Mouse (Mus musculus) stomach, embryonic 15.5 days (tissue): ENCODE results near the gene Mnd1. TPM values are rescaled to one million over a fixed set of nuclear protein-coding genes. Genes with fewer than 3 reads are reported as not detected.

ENCODE experiments used
- ATAC-seq: fragments of 200-750 bp; cut with Nextera tagmentation; 2 replicates; pipeline ENCODE4 v1.8.0; 2017; ENCODE audit warnings: low read depth, moderate number of reproducible peaks, moderate TSS enrichment; ENCODE audit not compliant: insufficient read depth, low FRiP score
- H3K27ac ChIP-seq: fragments of 300-500 bp; sonication (generic); 2 replicates; pipeline ENCODE4 v1.5.1; 2015; ENCODE audit warnings: mild to moderate bottlenecking, inconsistent platforms
- H3K27me3 ChIP-seq: fragments of 300-500 bp; sonication (generic); replicated peaks from 2 replicates; pipeline ENCODE4 v1.6.1; 2015; ENCODE audit warnings: inconsistent platforms
- H3K36me3 ChIP-seq: fragments of 300-500 bp; sonication (generic); 2 replicates; pipeline ENCODE4 v1.6.1; 2015; ENCODE audit warnings: inconsistent platforms
- H3K4me1 ChIP-seq: fragments of 300-500 bp; sonication (generic); 2 replicates; pipeline ENCODE4 v1.6.1; 2015; ENCODE audit warnings: inconsistent platforms
- H3K4me2 ChIP-seq: fragments of 300-500 bp; sonication (generic); 2 replicates; pipeline ENCODE4 v1.6.1; 2015; ENCODE audit warnings: mild to moderate bottlenecking, inconsistent platforms
- H3K4me3 ChIP-seq: fragments of 300-500 bp; sonication (generic); replicated peaks from 2 replicates; pipeline ENCODE4 v1.5.1; 2015; ENCODE audit warnings: inconsistent platforms
- H3K9ac ChIP-seq: fragments of 300-500 bp; sonication (generic); 2 replicates; pipeline ENCODE4 v1.6.1; 2015; ENCODE audit warnings: inconsistent platforms
- H3K9me3 ChIP-seq: fragments of 300-500 bp; sonication (generic); 2 replicates; pipeline ENCODE4 v1.6.1; 2016; ENCODE audit warnings: inconsistent platforms
- WGBS: fragments of 180-500 bp; shearing (Covaris S2); methylation state at CpG from one replicate; pipeline ENCODE4 v1.1.7; 2015; 5-methylcytosine and 5-hydroxymethylcytosine counted together
- polyA plus RNA-seq: library from polyadenylated mRNA; unstranded; fragments of >200 nt; fragmentation: Nextera tagmentation; extraction: Ambion mirVana; gene quantifications from 2 replicates; pipeline ENCODE4 v1.2.1, GENCODE M21; 2015

Gene Mnd1
- polyA plus RNA-seq, 1 experiment from 2014 or later: 12.7 TPM

DNA sequence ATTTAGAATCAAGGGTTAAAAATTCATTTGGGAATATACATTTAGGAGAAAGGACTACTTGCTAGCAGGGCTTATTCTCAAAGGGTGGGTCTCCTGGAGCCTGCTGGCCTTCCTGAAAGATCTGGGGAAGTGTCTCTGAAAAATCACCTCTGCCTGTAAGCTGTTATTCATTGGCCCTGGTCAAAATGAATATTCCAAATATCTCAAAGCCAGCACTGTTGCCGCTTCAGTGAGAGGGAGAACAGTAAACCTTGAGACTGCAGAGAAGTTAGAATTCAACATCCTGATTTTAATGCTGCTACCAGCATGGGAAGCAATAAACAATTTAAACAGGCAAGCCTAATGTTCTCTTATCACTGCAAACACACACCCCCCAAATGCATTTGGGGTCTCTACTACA lies 117.5 kb downstream of the Mnd1 start:
- Histone ChIP-seq H3K36me3 (no peaks in the 10 kb centered on the region), H3K4me2 (peak overlapping the region; percentile 99), H3K4me3 (peak overlapping the region; percentile 95), H3K4me1 (peaks cover 20% of the 10 kb centered on the region; the same call in 1 of the 2 replicates), H3K27ac (no peak overlapping the region), H3K9me3 (no peaks in the 10 kb centered on the region), H3K9ac (no peak overlapping the region), H3K27me3 (no peaks in the 10 kb centered on the region)
- ATAC-seq: no peak
- 38% methylated on average over 1 of the region's 1 CpGs for WGBS

Other genes starting within 250 kb of the Mnd1 start
- 40.2 and 44.9 TPM in 2 replicates for gene Tmem131l, start 115.6 kb downstream of the Mnd1 start, polyA plus RNA-seq
- 0.81 and 1.2 TPM in 2 replicates for gene Gm6525, start 18.3 kb upstream of the Mnd1 start, polyA plus RNA-seq
- 27.9 and 31.7 TPM in 2 replicates for gene Trim2, start 151.1 kb upstream of the Mnd1 start, polyA plus RNA-seq